Mouse (Mus musculus) erythroblast, embryonic 14.5 days (primary cell): Measurements from ENCODE around the gene Grn. TPM values are rescaled to one million over a fixed set of nuclear protein-coding genes. Genes with fewer than 3 reads are reported as not detected.
"Not testable (repeated sequence)": the region's sequence is repeated elsewhere in the genome, so short reads cannot be mapped to it uniquely, and the experiment has no call there.

ENCODE experiments used
- H3K27me3 ChIP-seq: 2 replicates; pipeline ENCODE4 v1.6.1; 2012; ENCODE audit warnings: inconsistent platforms; ENCODE audit not compliant: control insufficient read depth
- H3K36me3 ChIP-seq: 2 replicates; pipeline ENCODE4 v1.6.1; 2012; ENCODE audit warnings: mild to moderate bottlenecking, inconsistent platforms; ENCODE audit not compliant: control insufficient read depth
- H3K4me1 ChIP-seq: 2 replicates; pipeline ENCODE4 v1.6.1; 2012; ENCODE audit warnings: inconsistent platforms; ENCODE audit not compliant: control insufficient read depth
- H3K4me3 ChIP-seq: replicated peaks from 2 replicates; pipeline ENCODE3; 2012; ENCODE audit warnings: moderate library complexity, mild to moderate bottlenecking, inconsistent platforms
- H3K9me3 ChIP-seq: 2 replicates; pipeline ENCODE4 v1.6.1; 2012; ENCODE audit warnings: low read length, inconsistent platforms, mixed read lengths; ENCODE audit not compliant: control insufficient read depth
- GATA1 ChIP-seq: IDR thresholded peaks from 2 replicates; pipeline ENCODE4 v1.6.1; 2012; ENCODE audit warnings: low read length, inconsistent platforms, mixed read lengths
- TAL1 ChIP-seq: IDR thresholded peaks from 3 replicates; pipeline ENCODE4 v1.6.1; 2012; ENCODE audit warnings: low read length, inconsistent platforms, mixed read lengths
- polyA plus RNA-seq: library from polyadenylated mRNA; stranded (reverse); fragments of >175 nt; gene quantifications from 2 replicates; pipeline ENCODE4 v1.2.3, GENCODE M21; 2012

Grn gene
- polyA plus RNA-seq, 1 experiment, result 1.8 TPM

GRCm38 (mm10) chr11:102406900-102407833 is 22.9 kb upstream of the Grn start:
- Histone ChIP-seq H3K27me3 (peaks cover 4% of the 10 kb centered on the region), H3K9me3 (no peaks in the 10 kb centered on the region), H3K4me3 (peak overlapping the region; percentile 74), H3K36me3 (peaks cover 47% of the 10 kb centered on the region), H3K4me1 (peaks cover 88% of the 10 kb centered on the region)
- TF ChIP-seq GATA1 (no peak), TAL1 (no peak)

GRCm38 (mm10) chr11:102407834-102408215 is 22.3 kb upstream of the Grn start, which contains the start of gene Slc25a39:
Gene Slc25a39, minus strand, starts transcription at chr11:102407946.
- Histone ChIP-seq H3K27me3 (peaks cover 7% of the 10 kb centered on the region), H3K4me3 (peak within 1 kb of the TSS; percentile 74), H3K9me3 (no peaks in the 10 kb centered on the region), H3K36me3 (peaks cover 40% of the 10 kb centered on the region), H3K4me1 (peaks cover 84% of the 10 kb centered on the region)
- TF ChIP-seq TAL1 (no peak), GATA1 (no peak)

- Histone ChIP-seq H3K4me1 (peaks cover 78% of the 10 kb centered on the region), H3K9me3 (no peaks in the 10 kb centered on the region), H3K27me3 (peaks cover 13% of the 10 kb centered on the region), H3K36me3 (peaks cover 34% of the 10 kb centered on the region), H3K4me3 (peak overlapping the region; percentile 74)
- TF ChIP-seq TAL1 (no peak), GATA1 (no peak)
These were observed 21.7 kb upstream of the Grn start for GRCm38 (mm10) chr11:102408344-102408876.

GRCm38 (mm10) chr11:102408888-102409794 is 21.0 kb upstream of the Grn start:
- H3K4me3 ChIP-seq, result peak overlapping the region; percentile 74
- H3K27me3 ChIP-seq, result peaks cover 18% of the 10 kb centered on the region
- H3K4me1 ChIP-seq, result peaks cover 71% of the 10 kb centered on the region
- TF ChIP-seq TAL1 (no peak), GATA1 (no peak)
- peaks cover 27% of the 10 kb centered on the region for H3K36me3 ChIP-seq
- no peaks in the 10 kb centered on the region for H3K9me3 ChIP-seq

GRCm38 (mm10) chr11:102409795-102410330 is 20.3 kb upstream of the Grn start:
- Histone ChIP-seq H3K4me1 (peaks cover 64% of the 10 kb centered on the region), H3K4me3 (peak overlapping the region; percentile 74), H3K27me3 (peaks cover 24% of the 10 kb centered on the region), H3K9me3 (no peaks in the 10 kb centered on the region), H3K36me3 (peaks cover 20% of the 10 kb centered on the region)
- TF ChIP-seq GATA1 (no peak), TAL1 (no peak)

GRCm38 (mm10) chr11:102410345-102410744 is 19.8 kb upstream of the Grn start:
- not testable (repeated sequence) for H3K9me3 ChIP-seq, H3K4me3 ChIP-seq
- peaks cover 29% of the 10 kb centered on the region for H3K27me3 ChIP-seq
- peaks cover 15% of the 10 kb centered on the region for H3K36me3 ChIP-seq
- H3K4me1 ChIP-seq, result peaks cover 59% of the 10 kb centered on the region

GRCm38 (mm10) chr11:102411061-102411460 is 19.1 kb upstream of the Grn start:
- Histone ChIP-seq H3K4me3 (no peak overlapping the region), H3K27me3 (peaks cover 35% of the 10 kb centered on the region), H3K9me3 (no peaks in the 10 kb centered on the region), H3K36me3 (peaks cover 8% of the 10 kb centered on the region), H3K4me1 (peaks cover 52% of the 10 kb centered on the region)
- no peak for TF ChIP-seq TAL1
- no peak for TF ChIP-seq GATA1

GRCm38 (mm10) chr11:102411704-102412103 is 18.4 kb upstream of the Grn start:
- peaks cover 2% of the 10 kb centered on the region; the same call in 1 of the 2 replicates for H3K36me3 ChIP-seq
- peak overlapping the region; percentile 39 for H3K4me3 ChIP-seq
- H3K27me3 ChIP-seq, result peaks cover 36% of the 10 kb centered on the region
- peaks cover 46% of the 10 kb centered on the region for H3K4me1 ChIP-seq
- no peak for TF ChIP-seq GATA1
- TF ChIP-seq TAL1, result no peak
- H3K9me3 ChIP-seq, result no peaks in the 10 kb centered on the region
